Mouse (Mus musculus) right cerebral cortex, postnatal 14 days (tissue): Measurements from ENCODE around the gene Gm17654.
"Not testable (repeated sequence)": the region's sequence is repeated elsewhere in the genome, so short reads cannot be mapped to it uniquely, and the experiment has no call there.

Experiments
- DNase-seq: peaks from one replicate; pipeline ENCODE4 v3.0.0; 2022

The Gm17654 gene

DNA sequence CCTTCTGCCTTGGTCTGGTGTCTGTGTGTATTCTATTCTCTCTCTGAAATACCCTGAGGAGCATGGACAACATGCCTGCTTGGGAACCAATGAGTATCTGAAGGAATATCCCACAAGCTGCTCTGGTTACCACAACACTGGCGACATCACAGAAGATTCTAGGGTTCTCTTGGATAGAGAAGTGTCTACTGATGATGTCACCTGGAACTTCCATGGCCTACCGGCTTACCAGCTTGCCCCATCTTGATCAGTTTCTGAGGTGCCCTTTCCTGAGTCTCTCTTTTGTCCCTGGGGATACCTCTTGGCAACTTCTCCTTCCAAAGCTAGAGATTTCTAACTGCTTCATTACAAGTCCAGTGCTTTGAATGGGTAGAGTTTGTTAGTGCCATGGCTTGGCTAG, at the start of gene Gm17654:
Gene Gm17654, minus strand, starts transcription at position 101 of the 400 bp plus-strand sequence.
- not testable (repeated sequence) for DNase-seq

DNA sequence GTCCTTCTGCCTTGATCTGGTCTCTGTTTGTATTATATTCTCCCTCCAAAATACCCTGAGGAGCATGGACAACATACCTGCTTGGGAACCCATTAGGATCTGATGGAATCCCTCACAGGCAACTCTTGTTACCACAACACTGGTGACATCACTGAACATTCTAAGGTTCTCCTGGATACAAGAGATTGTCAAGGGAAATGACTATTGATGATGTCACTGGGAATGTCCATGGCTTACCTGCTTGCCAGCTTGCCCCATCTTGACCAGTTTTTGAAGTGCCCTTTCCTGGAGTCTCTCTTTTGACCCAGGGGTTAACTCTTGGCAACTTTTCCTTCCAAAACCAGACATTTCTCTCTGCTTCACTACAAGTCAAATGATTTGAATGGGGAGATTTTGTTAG, 29.0 kb upstream of the Gm17654 start, which contains the start of gene Gm10375:
Gene Gm10375, minus strand, starts transcription at position 101 of the 400 bp plus-strand sequence.
- DNase-seq: not testable (repeated sequence)

DNA sequence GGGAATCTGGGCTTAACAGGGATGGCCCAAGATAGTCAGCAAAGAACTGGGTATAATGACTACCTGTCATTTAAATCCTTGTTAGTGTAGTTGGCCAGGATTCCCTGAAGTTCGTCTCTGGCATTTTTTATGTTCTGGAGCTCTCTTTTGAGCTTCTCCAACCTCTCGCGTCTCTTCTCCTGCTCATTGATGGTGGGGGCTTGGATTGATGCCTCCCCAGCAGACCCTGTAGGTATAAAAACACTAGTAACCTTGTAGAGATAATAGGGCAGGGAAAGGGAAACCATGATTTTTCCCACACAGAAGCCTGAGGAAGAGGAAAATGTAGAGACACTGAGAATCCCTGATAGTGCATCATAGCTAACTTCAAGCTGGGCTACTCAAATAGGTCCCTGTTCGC, 977 bp downstream of the Gm17654 start:
- not testable (repeated sequence) for DNase-seq

DNA sequence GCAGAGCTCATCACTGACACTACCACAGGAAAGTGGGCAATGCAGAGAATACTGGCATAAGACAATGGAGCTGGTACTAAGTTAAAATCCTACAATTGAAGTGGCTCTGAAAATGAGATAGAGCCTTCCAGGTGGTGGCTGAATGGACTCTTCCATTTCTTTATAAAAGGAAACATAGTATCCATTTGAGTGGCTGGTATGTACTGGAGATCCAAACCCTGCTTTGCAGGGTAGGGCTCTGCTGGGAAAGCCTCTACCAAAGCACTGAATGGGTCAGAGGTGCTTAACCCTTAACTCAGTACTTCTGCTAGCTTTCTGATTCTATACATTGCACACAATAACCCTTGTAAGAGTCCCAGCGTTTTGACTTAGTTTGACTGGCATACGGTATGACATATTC, 26.7 kb downstream of the Gm17654 start:
- DNase-seq: not testable (repeated sequence)

DNA sequence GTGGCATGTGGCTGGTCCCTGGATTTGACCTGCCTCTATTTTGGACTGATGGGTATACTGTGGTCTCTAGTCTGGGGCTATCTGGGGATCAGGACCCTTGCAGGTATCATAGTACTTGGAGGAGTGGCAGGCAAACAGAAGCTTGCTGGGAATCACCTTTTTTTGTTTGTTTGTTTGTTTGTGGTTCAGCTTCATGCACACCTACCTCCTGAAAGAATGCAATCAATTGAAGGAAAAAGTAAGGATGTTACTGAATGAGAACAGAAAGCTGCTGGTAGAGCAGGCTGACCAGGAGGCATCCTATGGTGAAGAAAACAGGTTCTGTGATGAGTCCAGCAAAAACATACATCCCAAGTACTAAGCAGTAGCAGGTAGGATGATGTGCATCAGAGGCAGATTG, 32.7 kb downstream of the Gm17654 start:
- not testable (repeated sequence) for DNase-seq

DNA sequence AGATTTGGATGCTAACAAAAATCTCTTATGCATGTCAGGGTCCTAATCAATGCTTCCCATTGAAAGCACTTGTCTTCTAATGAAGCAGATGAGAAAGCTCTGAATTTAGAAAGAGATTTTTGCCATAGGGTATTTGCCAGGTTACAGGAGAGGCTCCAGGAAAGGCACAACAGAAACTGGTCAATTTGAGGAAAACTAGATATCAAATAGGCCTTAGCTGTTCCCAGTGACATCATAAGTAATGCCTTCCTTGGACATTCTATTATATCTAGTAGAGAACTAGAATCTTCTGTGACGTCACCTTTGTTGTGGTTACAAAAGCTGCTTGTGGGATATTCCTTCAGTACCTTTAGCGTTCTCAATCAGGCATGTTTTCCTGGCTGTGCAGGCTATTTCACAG, 35.7 kb downstream of the Gm17654 start, which contains the start of gene Gm5799:
Gene Gm5799, plus strand, starts transcription at position 301 of the 400 bp plus-strand sequence.
- not testable (repeated sequence) for DNase-seq

DNA sequence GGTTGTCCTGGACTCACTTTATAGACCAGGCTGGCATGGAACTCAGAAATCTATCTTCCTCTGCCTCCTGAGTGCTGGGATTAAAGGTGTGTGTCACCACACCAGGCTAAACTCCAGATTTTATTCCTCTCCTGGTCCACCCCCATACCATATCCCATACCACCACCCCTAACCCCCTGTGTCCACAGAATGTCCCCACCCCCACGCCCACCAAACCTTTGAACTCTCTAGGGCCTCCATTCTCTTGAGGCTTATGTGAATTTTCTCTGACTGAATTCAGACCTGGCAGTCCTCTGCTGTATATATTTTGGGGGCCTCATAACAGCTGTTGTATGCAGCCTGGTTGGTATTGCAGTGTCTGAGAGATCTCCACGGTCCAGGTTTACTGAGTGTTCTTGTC, 40.8 kb downstream of the Gm17654 start:
- not testable (repeated sequence) for DNase-seq

DNA sequence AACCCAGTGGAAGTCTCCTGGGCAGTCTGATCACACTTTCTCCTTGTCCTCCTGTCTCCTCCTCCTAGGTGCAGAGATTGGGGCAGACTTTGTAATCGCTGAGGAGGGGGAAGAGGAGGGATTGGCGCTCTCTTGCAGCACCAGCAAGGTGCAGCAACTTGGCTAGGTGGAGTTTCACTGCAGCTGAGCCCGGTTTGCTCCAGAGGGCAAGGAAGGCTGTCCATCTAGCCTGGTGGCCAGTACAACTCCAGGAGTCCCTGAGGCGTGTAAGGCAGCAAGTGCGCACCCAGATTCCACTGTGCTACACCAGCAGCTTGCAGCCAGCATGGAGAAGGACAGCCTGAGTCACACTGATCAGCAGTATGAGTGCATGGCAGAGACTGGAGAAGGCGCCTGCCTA, 46.6 kb downstream of the Gm17654 start:
- DNase-seq: peak; percentile 7

DNA sequence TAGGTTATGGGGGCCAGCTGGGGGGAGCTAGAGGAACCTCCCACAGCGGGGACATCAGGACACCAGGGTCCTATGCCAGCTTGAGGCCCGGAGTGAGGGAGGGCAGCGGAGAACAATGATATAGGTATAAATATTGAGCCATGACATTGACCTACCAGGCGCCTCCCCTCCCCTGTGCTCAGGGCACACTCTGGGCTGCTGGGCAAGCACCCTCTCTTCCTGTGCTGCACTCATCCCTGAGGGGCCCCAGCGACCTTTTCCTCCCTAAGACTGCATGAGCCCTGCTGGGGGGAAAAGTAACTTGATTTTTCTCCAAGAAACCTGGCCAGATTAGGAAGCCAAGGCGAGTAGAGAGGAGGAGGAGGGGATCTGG, 46.9 kb downstream of the Gm17654 start:
- not testable (repeated sequence) for DNase-seq

DNA sequence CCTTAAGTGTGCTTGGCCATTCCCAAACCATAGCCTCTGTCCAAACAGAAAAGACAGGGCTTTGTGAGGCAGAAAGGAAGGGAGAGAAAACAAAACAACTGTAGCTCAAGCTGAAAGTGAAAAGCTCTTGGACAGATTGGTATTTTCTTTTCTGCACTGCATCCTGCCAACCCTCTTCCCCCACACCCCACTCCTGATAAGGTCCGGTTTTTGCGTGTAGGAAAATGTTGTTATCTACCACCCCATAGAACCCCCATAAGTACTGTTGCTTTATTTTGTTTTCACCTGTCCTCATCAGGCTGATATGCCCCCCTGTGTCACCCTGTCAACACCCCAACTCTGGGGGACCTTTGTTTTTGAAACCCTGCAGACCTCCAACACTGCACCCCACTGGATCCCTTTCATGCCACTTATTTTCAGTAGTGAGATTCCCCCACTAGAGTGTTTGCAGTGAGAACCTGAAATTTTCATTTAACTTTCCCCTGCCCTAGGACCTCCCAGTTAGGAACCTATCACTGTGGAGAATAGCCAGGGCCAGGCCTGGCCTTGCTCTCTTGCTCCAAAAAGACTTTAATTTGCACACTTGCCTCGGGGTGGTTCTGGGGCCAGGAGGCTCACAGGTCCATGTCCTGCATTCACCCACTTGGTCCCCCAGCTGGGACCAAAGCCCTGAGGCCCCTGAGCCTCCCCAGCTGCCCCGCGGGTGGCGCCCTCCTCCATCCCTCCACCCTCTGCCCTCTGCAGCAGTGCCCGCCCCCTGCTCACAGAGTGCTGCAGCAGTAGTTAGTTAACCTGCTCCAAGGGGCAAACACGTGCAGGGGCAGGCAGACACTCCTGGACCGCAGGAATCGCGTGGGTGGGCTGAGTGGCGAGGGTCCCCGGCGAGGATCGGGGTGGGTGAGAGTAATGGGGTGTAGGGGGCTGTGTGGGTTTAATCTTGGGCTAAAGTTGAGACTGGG, 47.6 kb downstream of the Gm17654 start:
- not testable (repeated sequence) for DNase-seq
